Mouse (Mus musculus) stomach, postnatal 0 days (tissue): ENCODE measurements around the gene Cwc15. TPM values are rescaled to one million over a fixed set of nuclear protein-coding genes. Genes with fewer than 3 reads are reported as not detected.

Experiments used
- ATAC-seq: fragments of 200-750 bp; cut with Nextera tagmentation; 2 replicates; pipeline ENCODE4 v1.8.0; 2017; ENCODE audit not compliant: low FRiP score, low TSS enrichment
- DNase-seq: peaks from one replicate; pipeline ENCODE4 v3.0.0-alpha.2; 2016; ENCODE audit warnings: low spot score
- H3K27ac ChIP-seq: fragments of 300-500 bp; sonication (generic); replicated peaks from 2 replicates; pipeline ENCODE4 v1.5.1; 2014; ENCODE audit warnings: mild to moderate bottlenecking, control low read depth
- H3K27me3 ChIP-seq: fragments of 300-500 bp; sonication (generic); 2 replicates; pipeline ENCODE4 v1.6.1; 2014; ENCODE audit warnings: low read length; ENCODE audit not compliant: control insufficient read depth, insufficient read depth
- H3K36me3 ChIP-seq: fragments of 300-500 bp; sonication (generic); 2 replicates; pipeline ENCODE4 v1.6.1; 2014; ENCODE audit warnings: low read length, mixed read lengths; ENCODE audit not compliant: control insufficient read depth, insufficient read depth
- H3K4me1 ChIP-seq: fragments of 300-500 bp; sonication (generic); replicated peaks from 2 replicates; pipeline ENCODE4 v1.6.1; 2014; ENCODE audit warnings: antibody characterized with exemption; ENCODE audit not compliant: control insufficient read depth, insufficient read depth
- H3K4me2 ChIP-seq: fragments of 300-500 bp; sonication (generic); replicated peaks from 2 replicates; pipeline ENCODE4 v1.6.1; 2014; ENCODE audit warnings: low read depth, mild to moderate bottlenecking, control low read depth, moderate library complexity
- H3K4me3 ChIP-seq: fragments of 300-500 bp; sonication (generic); 2 replicates; pipeline ENCODE4 v1.5.1; 2014; ENCODE audit warnings: low read depth, low read length, control low read depth
- H3K9ac ChIP-seq: fragments of 300-500 bp; sonication (generic); 2 replicates; pipeline ENCODE4 v1.6.1; 2014; ENCODE audit warnings: mild to moderate bottlenecking, low read length, control low read depth, mixed read lengths
- H3K9me3 ChIP-seq: fragments of 300-500 bp; sonication (generic); 2 replicates; pipeline ENCODE4 v1.6.1; 2016; ENCODE audit warnings: low read length; ENCODE audit not compliant: control insufficient read depth
- CTCF ChIP-seq: IDR thresholded peaks from 2 replicates; pipeline ENCODE4 v1.5.1; 2016; ENCODE audit warnings: antibody characterized with exemption, low read depth, mild to moderate bottlenecking, moderate library complexity
- EP300 ChIP-seq: optimal IDR thresholded peaks from 2 replicates; pipeline ENCODE3; 2016; ENCODE audit warnings: antibody characterized with exemption
- WGBS: fragments of 180-500 bp; shearing (Covaris S2); extraction: QIAGEN DNeasy Blood & Tissue Kit; methylation state at CpG from one replicate; pipeline ENCODE4 v1.1.7; 2014; 5-methylcytosine and 5-hydroxymethylcytosine counted together
- polyA plus RNA-seq: library from polyadenylated mRNA; unstranded; fragments of >200 nt; fragmentation: Nextera tagmentation; extraction: Ambion mirVana; gene quantifications from 2 replicates; pipeline ENCODE4 v1.2.1, GENCODE M21; 2015

The Cwc15 gene
- polyA plus RNA-seq, 1 experiment from 2014 or later, result 120 TPM

DNA sequence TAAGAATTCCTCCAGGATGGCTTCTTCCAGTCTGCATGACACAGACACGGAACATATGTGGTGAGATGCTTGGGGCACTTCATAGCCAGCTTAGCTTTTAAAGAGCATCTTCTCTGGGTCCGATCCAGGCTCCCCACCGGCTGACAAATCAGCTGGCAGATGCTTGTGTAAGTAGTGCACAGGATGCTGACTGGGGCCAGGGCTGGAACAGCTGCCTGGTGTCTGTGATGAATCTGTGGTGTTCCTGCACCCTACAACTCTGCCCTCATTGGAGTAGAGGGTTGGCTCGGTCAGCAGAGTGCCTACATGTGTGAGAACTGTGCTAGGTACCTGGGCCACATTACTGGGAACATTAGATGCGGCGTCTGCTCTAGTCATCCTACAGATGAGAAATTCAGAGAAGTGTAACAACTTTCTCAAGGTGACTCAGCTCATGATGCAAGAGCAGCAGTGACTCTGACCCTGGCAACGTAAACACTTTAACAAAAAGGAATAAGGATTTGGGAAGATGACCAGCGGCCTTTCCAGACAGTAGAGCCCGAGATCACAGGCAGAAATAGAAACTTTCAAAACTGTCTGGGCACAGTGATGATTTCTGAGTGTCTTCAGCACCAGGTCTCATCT lies 34.5 kb downstream of the Cwc15 start:
- Histone ChIP-seq H3K9me3 (no peaks in the 10 kb centered on the region), H3K27ac (no peak overlapping the region), H3K4me3 (no peak overlapping the region), H3K4me1 (no peaks in the 10 kb centered on the region), H3K4me2 (no peak overlapping the region), H3K36me3 (no peaks in the 10 kb centered on the region), H3K9ac (no peak overlapping the region), H3K27me3 (no peaks in the 10 kb centered on the region)
- ATAC-seq, result no peak
- DNase-seq, result no peak
- 73% methylated on average over 9 of the region's 9 CpGs for WGBS
- no peak for TF ChIP-seq EP300
- no peak for TF ChIP-seq CTCF

DNA sequence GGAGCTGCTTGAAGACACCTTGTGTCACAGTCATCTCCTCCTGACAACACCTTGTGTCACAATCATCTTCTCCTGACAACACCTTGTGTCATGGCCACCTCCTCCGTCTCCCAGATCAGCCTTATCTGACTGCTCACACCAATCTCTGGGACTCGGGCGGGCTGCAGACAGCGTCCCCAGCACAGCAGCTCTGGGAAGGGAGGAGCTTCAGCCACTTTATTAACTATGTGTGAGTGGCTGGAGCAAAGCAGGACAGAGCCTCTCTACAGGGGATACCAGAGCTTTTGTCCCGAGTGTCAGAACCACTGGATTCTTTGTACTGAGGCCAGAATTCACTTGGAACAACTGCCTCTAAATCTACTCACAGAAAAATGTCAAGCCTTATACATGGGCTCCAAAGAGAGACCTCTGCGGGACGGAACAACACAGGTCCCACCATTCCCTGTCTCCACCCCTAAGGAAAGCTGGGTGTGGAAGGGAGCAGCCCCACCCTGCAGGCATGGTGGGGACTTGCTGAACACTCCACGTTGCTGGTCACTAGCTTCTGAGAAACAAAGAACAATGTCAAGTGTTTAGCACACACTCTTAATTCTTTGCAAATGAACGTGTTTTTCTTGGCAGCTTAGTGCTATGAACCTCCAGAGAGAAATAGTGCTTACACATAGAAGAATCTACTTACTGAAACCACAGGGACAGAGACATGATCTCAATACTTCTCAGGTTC lies 43.8 kb downstream of the Cwc15 start:
- Histone ChIP-seq H3K27me3 (no peaks in the 10 kb centered on the region), H3K36me3 (peaks cover 25% of the 10 kb centered on the region), H3K9me3 (no peaks in the 10 kb centered on the region), H3K4me1 (no peaks in the 10 kb centered on the region), H3K4me3 (no peak overlapping the region), H3K4me2 (no peak overlapping the region), H3K27ac (no peak overlapping the region), H3K9ac (no peak overlapping the region)
- WGBS, result 58% methylated on average over 9 of the region's 9 CpGs
- TF ChIP-seq CTCF, result no peak
- no peak for TF ChIP-seq EP300
- 0 out of 2 replicates have a peak, but pooled peaks have one; percentile 21 for ATAC-seq
- DNase-seq, result no peak

DNA sequence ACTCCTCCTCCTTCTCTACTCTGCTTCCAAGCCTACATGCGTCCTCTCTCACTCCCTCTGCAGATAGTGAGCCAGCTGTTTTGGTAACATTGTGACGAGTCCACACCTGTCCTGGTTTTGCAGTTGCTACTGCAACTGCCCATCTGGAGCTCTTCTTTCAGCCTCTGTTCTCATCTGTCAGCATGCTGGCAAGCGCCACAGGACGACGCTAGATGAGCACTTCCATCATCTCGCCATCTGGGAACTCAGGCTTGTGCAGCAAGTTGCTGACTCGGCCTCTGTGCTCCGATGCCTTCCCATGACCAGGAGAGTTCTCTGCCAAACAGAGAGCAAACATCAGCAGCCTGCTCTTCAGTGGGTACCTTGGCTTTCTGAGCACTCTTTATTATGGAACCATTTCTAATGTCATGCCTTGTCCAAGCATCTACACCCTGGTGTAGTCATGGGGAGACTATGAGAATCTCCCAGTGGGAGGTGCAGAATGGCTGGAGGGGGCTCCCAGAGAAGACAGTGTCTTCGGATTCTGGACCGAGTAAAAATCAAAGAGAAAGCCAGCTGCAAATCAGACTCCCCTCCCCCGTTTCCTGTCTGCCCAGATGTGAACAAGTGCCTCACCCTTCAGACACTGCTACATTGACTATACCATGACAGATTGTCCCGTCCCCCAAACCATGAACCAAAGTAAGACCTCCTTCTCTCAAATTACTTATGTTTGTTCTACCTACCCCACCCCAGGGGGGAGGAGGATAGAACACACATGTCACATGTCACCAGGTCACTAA lies 47.4 kb downstream of the Cwc15 start:
- H3K9ac ChIP-seq, result no peak overlapping the region
- H3K27ac ChIP-seq, result no peak overlapping the region
- H3K4me2 ChIP-seq, result no peak overlapping the region
- no peaks in the 10 kb centered on the region for H3K9me3 ChIP-seq
- 55% methylated on average over 12 of the region's 12 CpGs for WGBS
- no peak for ATAC-seq
- H3K36me3 ChIP-seq, result peaks cover 26% of the 10 kb centered on the region
- TF ChIP-seq CTCF (no peak), EP300 (no peak)
- DNase-seq, result no peak
- H3K4me3 ChIP-seq, result no peak overlapping the region
- H3K4me1 ChIP-seq, result no peaks in the 10 kb centered on the region
- no peaks in the 10 kb centered on the region for H3K27me3 ChIP-seq

DNA sequence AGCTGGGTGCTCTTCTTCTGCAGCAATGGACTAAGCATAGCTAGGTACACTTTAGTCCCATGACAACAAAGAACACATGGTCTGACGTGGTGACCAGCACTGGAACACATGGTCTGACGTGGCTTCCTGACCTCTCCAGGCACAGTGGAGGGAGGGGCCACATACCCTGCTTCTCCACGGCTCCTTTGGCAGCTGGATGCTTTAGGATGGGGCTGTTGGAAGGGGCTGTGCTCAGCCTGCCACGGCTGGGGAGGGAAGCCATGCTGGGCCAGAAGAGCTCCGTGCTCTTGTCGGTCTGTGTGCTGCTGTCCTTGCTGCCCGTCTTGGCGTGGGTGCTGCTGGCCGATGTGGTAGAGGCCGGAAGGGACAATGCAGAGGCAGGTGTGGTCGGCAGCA lies 47.9 kb downstream of the Cwc15 start:
- no peak for ATAC-seq
- WGBS, result 75% methylated on average over 11 of the region's 11 CpGs
- H3K36me3 ChIP-seq, result peaks cover 26% of the 10 kb centered on the region

DNA sequence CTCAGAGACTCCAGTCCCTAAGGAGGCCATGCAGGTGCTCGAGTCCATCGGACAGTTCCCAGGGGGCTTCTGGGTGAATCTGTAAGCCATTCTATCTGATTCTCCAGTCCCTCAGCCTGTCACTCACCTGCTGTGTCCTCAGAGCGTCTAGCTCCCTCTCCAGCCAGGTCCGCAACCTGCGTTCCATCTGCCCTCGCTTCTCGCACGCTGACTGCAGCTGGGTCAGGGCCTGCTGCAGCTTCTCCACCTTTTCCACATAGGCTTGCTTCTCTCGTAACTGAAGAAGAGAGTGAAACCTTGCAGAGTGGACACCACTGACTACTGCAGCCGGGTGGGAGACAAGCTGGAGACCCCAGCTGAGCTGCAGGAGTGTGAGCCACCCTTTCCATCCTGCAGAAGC lies 57.9 kb downstream of the Cwc15 start:
- peaks cover 16% of the 10 kb centered on the region for H3K36me3 ChIP-seq
- no peak overlapping the region for H3K27ac ChIP-seq
- no peak for DNase-seq
- no peak overlapping the region for H3K9ac ChIP-seq
- no peaks in the 10 kb centered on the region for H3K4me1 ChIP-seq
- no peak overlapping the region for H3K4me3 ChIP-seq
- no peak overlapping the region for H3K4me2 ChIP-seq
- TF ChIP-seq EP300 (no peak), CTCF (no peak)
- H3K27me3 ChIP-seq, result no peaks in the 10 kb centered on the region
- ATAC-seq, result no peak
- no peaks in the 10 kb centered on the region for H3K9me3 ChIP-seq
- WGBS, result 94% methylated on average over 10 of the region's 10 CpGs

More for the DNA sequence above, 47.9 kb downstream of the Cwc15 start:
- H3K9me3 ChIP-seq, result no peaks in the 10 kb centered on the region
- no peak overlapping the region for H3K9ac ChIP-seq
- no peak overlapping the region for H3K4me3 ChIP-seq
- H3K4me2 ChIP-seq, result no peak overlapping the region
- no peak overlapping the region for H3K27ac ChIP-seq
- no peak for DNase-seq
- H3K27me3 ChIP-seq, result no peaks in the 10 kb centered on the region
- TF ChIP-seq EP300, result no peak
- H3K4me1 ChIP-seq, result no peaks in the 10 kb centered on the region
